Mouse (Mus musculus): ENCODE data around the gene Baiap2l1.

DNA sequence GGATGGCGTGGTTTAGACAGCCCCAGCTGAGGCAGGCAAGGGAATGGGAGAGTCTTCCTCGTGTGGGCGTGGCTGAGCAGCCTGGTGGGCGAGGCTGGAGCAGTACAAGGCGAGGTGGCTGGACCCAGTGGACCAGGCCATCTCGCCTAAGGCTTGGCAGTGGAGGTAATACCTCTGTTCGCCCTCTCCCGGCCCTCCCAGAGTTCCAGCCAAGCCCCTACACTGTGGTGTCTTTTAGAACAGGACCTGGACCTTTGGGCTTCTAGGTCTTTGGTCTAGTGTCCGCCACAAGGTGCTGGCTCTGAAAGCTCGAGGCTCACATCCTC lies 643 bp upstream of the Baiap2l1 start:
- TF ChIP-seq CTCF (IDR thresholded peaks at IDR 0.05; ENCODE audit: extremely low read depth, insufficient read depth, low read length) (no peak), POLR2A (IDR thresholded peaks at IDR 0.05; ENCODE audit: extremely low read depth, insufficient read depth, low read length) (no peak)
